Mouse (Mus musculus) olfactory bulb, adult 2 months (tissue): ENCODE results near the gene Tspear.

Experiments
- CTCF ChIP-seq: fragments of 200-500 bp; IDR thresholded peaks from 2 replicates; pipeline ENCODE4 v1.5.1; 2012; ENCODE audit warnings: low read depth, mild to moderate bottlenecking, low read length, moderate library complexity; ENCODE audit not compliant: insufficient read depth
- POLR2A ChIP-seq: fragments of 200-500 bp; IDR thresholded peaks from 2 replicates; pipeline ENCODE4 v1.6.1; 2012; ENCODE audit warnings: mild to moderate bottlenecking, low read depth, low read length, moderate library complexity; ENCODE audit not compliant: insufficient read depth

DNA sequence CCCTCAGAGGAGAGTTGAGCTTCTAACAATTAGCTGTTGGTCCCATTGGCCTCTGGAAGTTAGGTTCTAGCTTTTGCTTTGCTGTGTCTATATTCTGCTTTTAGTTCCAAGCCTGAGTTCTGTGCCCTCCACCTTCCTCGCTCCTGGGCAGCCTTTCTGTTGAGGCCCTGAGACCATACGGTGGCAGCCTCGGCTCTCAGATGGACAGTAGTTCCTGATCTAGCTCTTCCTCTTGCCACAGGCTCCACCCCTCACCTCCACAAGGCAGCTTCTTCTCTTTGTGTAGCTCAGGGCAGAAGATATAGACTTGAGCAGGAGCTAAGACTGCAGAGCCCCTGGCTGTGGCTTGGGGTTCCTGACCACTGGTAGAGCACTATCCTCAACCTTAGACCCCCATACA is 193.9 kb downstream of the Tspear start:
- TF ChIP-seq CTCF (no peak), POLR2A (no peak)
